Mouse (Mus musculus) heart, embryonic 15.5 days (tissue): ENCODE data around the gene Apom. TPM values are rescaled to one million over a fixed set of nuclear protein-coding genes. Genes with fewer than 3 reads are reported as not detected.

Source experiments
- ATAC-seq: fragments of 200-750 bp; cut with Nextera tagmentation; replicated peaks from 2 replicates; pipeline ENCODE4 v1.8.0; 2017; ENCODE audit warnings: low read depth, moderate TSS enrichment; ENCODE audit not compliant: insufficient number of reproducible peaks, insufficient read depth, low FRiP score
- H3K27ac ChIP-seq: fragments of 300-500 bp; sonication (generic); 2 replicates; pipeline ENCODE4 v1.5.1; 2015; ENCODE audit warnings: mild to moderate bottlenecking, inconsistent platforms
- H3K27me3 ChIP-seq: fragments of 300-500 bp; sonication (generic); 2 replicates; pipeline ENCODE4 v1.6.1; 2015; ENCODE audit warnings: inconsistent platforms
- H3K36me3 ChIP-seq: fragments of 300-500 bp; sonication (generic); 2 replicates; pipeline ENCODE4 v1.6.1; 2015; ENCODE audit warnings: mild to moderate bottlenecking, inconsistent platforms
- H3K4me1 ChIP-seq: fragments of 300-500 bp; sonication (generic); replicated peaks from 2 replicates; pipeline ENCODE4 v1.6.1; 2015; ENCODE audit warnings: inconsistent platforms
- H3K4me2 ChIP-seq: fragments of 300-500 bp; sonication (generic); 2 replicates; pipeline ENCODE4 v1.6.1; 2015; ENCODE audit warnings: inconsistent platforms, mild to moderate bottlenecking, moderate library complexity
- H3K4me3 ChIP-seq: fragments of 300-500 bp; sonication (generic); 2 replicates; pipeline ENCODE4 v1.5.1; 2015; ENCODE audit warnings: mild to moderate bottlenecking, inconsistent platforms
- H3K9ac ChIP-seq: fragments of 300-500 bp; sonication (generic); 2 replicates; pipeline ENCODE4 v1.6.1; 2015; ENCODE audit warnings: mild to moderate bottlenecking, inconsistent platforms
- H3K9me3 ChIP-seq: fragments of 300-500 bp; sonication (generic); replicated peaks from 2 replicates; pipeline ENCODE4 v1.6.1; 2016; ENCODE audit warnings: inconsistent platforms
- WGBS: fragments of 180-500 bp; shearing (Covaris S2); methylation state at CpG from one replicate; pipeline ENCODE4 v1.1.7; 2015; ENCODE audit warnings: mixed read lengths; 5-methylcytosine and 5-hydroxymethylcytosine counted together
- polyA plus RNA-seq: library from polyadenylated mRNA; unstranded; fragments of >200 nt; fragmentation: Nextera tagmentation; extraction: Ambion mirVana; gene quantifications from 2 replicates; pipeline ENCODE4 v1.2.1, GENCODE M21; 2015

Apom gene
- polyA plus RNA-seq, 1 experiment from 2014 or later: 0.57 TPM

DNA sequence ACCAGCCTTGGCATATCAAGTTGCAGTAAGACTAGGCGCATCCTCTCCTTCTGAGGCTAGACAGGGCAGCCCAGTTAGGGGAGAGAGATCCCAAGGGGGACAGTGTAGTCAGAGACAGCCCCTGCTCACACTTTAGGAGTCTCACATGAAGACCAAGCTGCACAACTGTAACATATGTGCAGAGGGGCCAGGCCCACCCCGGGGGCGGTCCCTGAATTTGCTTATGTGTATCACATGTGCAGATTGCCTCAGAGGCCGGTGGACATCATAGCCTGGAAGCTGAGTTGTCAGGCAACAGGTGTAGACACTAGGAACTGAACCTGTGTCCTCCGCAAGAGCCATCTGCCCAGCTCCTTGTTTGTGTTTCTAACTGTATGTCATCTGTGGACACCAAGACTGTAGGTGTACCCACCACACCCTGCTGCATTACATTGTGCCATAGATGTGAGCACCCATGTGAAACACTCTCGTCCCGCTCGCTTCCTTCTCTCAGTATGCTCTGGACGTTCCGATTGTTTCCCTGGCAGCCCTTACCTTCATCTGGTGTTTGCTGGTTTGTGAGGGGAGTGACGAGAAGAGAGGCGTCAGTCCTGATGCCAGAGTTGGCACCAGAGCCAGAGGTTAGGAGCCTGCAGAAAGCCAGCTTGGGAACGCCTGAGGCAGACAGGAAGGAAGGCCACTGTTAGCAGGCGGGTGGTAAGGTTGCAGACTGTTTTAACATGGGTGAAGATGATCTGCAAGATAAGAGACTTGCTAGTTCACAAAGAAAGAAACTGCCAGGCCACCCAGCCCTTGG, 39.2 kb downstream of the Apom start:
- Histone ChIP-seq H3K27ac (no peak overlapping the region), H3K4me2 (no peak overlapping the region), H3K27me3 (no peaks in the 10 kb centered on the region), H3K36me3 (peaks cover 53% of the 10 kb centered on the region), H3K4me1 (peaks cover 11% of the 10 kb centered on the region), H3K9me3 (no peaks in the 10 kb centered on the region), H3K4me3 (no peak overlapping the region), H3K9ac (no peak overlapping the region)
- 86% methylated on average over 14 of the region's 14 CpGs for WGBS
- ATAC-seq: no peak

DNA sequence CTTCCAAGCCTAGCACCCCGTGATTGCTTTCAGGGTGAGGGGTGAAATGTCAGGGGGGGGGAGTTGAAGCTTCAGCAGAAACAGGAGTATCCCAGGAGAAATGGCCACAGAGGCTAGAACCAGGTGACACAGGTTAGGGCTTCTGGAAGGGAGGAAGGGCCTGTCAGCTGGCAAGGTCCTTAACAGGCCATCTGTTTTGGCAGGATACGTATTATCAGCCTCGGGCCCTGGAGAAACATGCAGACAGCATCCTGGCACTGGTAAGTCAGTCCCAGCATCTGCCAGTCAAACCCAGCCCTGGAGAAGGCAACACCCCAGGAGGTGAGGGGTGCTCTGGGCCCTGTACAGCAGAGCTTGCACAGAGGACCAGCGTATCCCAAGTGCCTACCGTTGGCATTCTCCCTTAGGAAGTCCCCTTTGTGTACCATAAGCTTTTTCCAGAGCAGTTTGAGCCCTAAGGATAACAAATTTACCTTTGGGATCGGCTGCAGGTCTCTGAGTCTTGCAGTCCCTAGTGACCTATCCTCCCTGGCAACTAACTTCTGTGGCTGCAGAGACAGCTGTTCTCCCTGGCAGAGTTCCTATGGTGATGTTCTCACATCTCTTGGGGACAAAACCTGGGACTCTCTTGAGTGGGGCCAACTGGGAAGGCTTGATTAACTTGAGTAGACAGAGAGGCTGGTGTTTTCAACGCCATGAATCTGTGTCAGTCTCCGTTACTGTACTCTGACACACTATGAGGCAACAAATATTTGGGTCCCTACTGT, 41.5 kb downstream of the Apom start:
- Histone ChIP-seq H3K4me1 (peaks cover 11% of the 10 kb centered on the region), H3K9me3 (no peaks in the 10 kb centered on the region), H3K27me3 (no peaks in the 10 kb centered on the region), H3K9ac (peak overlapping the region; percentile 82), H3K36me3 (peaks cover 35% of the 10 kb centered on the region), H3K4me3 (peak overlapping the region; percentile 59), H3K27ac (peak overlapping the region; percentile 95), H3K4me2 (peak overlapping the region; percentile 74)
- ATAC-seq: no peak
- WGBS: 55% methylated on average over 8 of the region's 8 CpGs

DNA sequence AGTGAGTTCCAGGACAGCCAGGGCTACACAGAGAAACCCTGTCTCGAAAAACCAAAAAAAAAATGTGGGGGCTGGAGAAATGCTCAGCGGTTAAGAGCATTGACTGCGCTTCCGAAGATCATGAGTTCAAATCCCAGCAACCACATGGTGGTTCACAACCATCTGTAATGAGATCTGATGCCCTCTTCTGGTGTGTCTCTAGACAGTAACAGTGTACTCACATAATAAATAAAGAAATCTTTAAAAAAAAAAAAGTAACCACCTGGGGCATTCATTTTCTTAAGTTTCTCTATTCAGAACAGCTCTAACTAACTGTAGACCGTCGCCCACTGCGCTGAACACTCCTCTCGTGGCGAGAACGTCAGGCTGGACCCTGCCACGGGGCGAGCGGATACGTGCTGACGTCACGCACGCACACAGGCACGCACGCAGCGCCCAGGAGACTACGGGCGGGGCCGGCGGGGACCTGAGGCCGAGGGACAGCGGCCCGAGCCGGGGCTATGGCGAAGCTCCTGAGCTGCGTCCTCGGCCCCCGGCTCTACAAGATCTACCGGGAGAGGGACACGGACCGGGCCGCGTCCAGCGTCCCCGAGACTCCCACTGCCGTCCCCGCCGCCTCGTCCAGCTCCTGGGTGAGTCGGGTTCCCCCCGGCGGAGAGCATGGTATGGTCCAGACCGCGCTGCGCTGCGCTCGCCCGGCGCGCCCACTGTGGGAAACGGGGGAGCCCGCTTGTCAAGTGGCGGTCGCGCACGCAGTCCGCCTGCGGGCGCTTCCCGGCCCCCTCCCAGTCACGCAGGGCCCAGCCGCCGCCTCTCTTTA, 42.8 kb downstream of the Apom start, which contains the start of gene Abhd16a:
Gene Abhd16a, plus strand, starts transcription at position 439 of the 820 bp plus-strand sequence.
- peaks cover 11% of the 10 kb centered on the region for H3K4me1 ChIP-seq
- no peaks in the 10 kb centered on the region for H3K27me3 ChIP-seq
- ATAC-seq: peak; percentile 97
- WGBS: 3% methylated on average over 67 of the region's 67 CpGs
- H3K27ac ChIP-seq: peak within 1 kb of the TSS; percentile 95
- H3K9me3 ChIP-seq: no peaks in the 10 kb centered on the region
- H3K4me3 ChIP-seq: peak within 1 kb of the TSS; percentile 59
- H3K9ac ChIP-seq: peak within 1 kb of the TSS; percentile 82
- H3K4me2 ChIP-seq: peak within 1 kb of the TSS; percentile 74
- peaks cover 22% of the 10 kb centered on the region for H3K36me3 ChIP-seq

DNA sequence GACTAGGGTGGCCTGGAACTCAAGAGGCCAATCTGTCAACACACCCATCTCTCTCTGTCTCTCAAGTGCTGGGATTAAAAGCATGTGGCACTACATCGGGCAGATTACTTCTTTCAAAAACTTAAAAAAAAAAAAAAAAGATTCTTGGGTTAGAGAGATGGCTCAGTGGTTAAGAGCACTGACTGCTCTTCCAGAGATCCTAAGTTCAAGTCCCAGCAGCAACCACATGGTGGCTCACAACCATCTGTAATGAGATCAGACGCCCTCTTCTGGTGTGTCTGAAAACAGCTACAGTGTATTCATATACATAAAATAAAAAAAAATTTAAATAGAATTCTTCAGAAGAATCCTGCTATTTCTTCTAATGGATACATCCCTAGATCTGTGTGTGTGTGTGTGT, 43.7 kb downstream of the Apom start:
- H3K4me2 ChIP-seq: no peak overlapping the region
- ATAC-seq: no peak
- H3K27me3 ChIP-seq: no peaks in the 10 kb centered on the region
- peaks cover 11% of the 10 kb centered on the region for H3K4me1 ChIP-seq
- no peak overlapping the region for H3K27ac ChIP-seq
- WGBS: 29% methylated on average over 2 of the region's 2 CpGs
- no peak overlapping the region for H3K9ac ChIP-seq
- H3K4me3 ChIP-seq: no peak overlapping the region
- H3K9me3 ChIP-seq: no peaks in the 10 kb centered on the region
- peaks cover 15% of the 10 kb centered on the region for H3K36me3 ChIP-seq

DNA sequence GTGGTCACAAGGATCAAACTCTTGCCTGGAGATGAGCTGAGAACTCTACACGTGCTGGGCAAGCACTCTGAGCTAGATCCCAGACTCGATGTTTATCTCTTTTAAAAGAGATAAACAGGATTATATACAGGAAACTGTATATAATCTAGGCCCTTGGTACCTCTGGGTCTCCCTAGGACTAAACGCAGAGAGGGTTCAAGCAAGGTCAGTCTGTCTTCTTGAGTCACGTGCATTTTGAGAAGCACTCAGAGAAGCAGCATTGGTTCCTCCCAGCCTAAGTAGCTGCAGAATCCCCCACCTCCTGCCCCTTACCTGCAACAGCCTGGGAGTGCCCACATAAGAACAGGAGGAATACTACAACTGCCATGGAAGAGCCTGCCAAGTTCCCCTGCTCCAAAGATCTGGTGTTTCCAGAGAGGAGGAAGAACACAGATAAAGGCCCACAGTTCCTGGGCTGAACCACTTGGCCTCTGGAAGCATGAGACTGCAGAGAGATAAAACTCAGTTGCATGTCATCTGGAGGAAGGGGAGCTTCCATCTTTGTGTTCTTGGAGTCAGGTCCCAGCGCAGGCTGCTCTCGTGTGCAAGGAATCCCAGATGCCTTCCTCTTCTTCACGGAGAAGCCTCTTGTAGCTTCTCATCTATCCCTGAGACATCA, 46.5 kb downstream of the Apom start, which contains the start of gene Ly6g6f:
Gene Ly6g6f, minus strand, starts transcription at position 403 of the 658 bp plus-strand sequence.
- Histone ChIP-seq H3K9me3 (no peaks in the 10 kb centered on the region), H3K27ac (no peak within 1 kb of the TSS), H3K4me2 (no peak within 1 kb of the TSS), H3K9ac (no peak within 1 kb of the TSS), H3K4me1 (peaks cover 6% of the 10 kb centered on the region), H3K4me3 (no peak within 1 kb of the TSS), H3K36me3 (no peaks in the 10 kb centered on the region), H3K27me3 (0 out of 2 replicates have a peak, but pooled peaks cover 4% of the 10 kb centered on the region)
- WGBS: 50% methylated on average over 7 of the region's 7 CpGs
- ATAC-seq: no peak

DNA sequence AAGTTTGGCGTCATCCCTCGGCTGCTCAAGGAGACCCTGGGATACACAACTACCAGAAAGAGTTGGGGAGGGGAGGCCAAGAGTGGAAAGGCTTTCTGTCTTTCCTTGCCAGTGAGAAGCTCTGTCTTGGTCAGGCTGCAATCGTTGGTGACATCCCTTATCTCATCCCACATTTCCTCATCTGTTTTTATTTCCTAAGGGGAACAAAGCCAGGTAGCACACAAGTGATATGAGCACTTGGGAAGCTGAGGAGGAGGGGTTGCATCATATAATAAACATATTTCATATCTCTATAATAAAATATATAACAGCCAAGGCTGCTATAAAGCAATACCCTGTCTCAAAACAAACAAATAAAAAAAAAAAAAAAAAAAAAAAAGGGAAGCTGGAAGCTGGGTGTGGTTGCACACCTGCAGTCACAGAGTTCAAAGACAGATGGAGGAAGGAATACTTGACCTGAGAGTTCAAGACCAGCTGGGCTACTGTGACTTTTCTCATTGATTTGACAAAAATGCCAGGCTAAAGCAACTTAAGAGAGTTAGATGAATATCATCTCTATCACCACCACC, 47.8 kb downstream of the Apom start:
- Histone ChIP-seq H3K27me3 (0 out of 2 replicates have a peak, but pooled peaks cover 4% of the 10 kb centered on the region), H3K4me3 (no peak overlapping the region), H3K9ac (no peak overlapping the region), H3K4me1 (peaks cover 10% of the 10 kb centered on the region), H3K9me3 (no peaks in the 10 kb centered on the region), H3K4me2 (no peak overlapping the region), H3K36me3 (no peaks in the 10 kb centered on the region), H3K27ac (no peak overlapping the region)
- 55% methylated on average over 3 of the region's 3 CpGs for WGBS
- ATAC-seq: no peak

DNA sequence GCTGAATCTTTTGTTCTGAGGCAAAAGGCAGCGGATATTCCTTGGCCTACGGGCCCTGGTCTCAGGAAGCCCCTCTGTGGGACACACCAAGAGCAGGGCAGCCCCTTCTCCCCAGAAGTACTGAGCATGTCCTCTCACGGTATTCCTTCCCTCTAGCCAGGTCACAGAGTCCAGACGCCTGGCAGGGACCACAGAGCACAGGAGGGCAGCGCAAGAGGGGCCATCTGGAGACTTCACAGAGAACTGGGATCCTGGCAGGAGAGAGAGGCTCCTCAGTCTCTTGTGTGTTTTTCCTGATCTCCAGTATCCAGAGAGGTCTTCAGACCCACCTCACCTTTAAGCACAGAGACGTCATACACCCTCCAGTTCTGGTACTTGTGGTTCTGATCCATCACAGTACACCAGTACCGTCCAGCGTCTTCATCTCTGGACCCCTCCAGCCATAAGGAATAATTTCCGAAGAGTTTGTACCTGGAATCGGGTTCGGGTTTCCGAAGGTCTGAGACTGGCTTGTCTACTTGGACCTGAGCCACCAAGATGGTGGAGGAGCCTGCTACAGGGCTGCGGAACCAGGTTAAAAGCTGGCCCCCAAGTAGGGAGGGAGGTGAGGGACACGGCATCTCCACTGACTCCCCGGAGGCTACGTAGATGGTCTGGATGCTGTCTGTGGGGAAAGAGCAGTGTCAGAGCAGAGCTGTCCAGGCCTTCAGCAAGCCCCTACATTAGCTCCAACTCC, 48.8 kb downstream of the Apom start:
- no peak for ATAC-seq
- Histone ChIP-seq H3K9ac (no peak overlapping the region), H3K4me1 (peaks cover 12% of the 10 kb centered on the region)

DNA sequence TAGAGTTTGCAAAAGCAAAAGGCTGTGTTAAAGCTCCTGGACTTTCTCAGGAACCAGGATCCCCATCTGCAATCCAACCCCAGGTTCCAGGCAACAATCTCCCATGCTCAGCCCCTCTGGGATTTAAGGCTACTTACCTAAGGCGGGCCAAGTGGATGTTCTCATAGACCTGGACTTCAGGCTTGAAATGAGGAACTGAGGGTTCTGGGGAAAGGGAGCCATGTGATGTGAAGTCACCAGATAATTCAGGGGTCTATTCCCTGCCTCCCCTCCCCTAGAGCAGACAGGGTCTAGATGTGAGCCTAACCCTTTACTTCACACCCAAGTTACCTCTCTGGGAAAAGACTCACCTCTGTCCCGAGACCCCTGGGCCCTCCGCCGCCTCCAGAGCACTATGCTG, 51.1 kb downstream of the Apom start:
- Histone ChIP-seq H3K4me2 (no peak overlapping the region), H3K9me3 (no peaks in the 10 kb centered on the region), H3K27me3 (0 out of 2 replicates have a peak, but pooled peaks cover 4% of the 10 kb centered on the region), H3K4me1 (peaks cover 26% of the 10 kb centered on the region), H3K27ac (no peak overlapping the region), H3K36me3 (no peaks in the 10 kb centered on the region), H3K9ac (no peak overlapping the region), H3K4me3 (no peak overlapping the region)
- WGBS: 82% methylated on average over 4 of the region's 4 CpGs
- ATAC-seq: no peak

More for the DNA sequence above, 48.8 kb downstream of the Apom start:
- Histone ChIP-seq H3K4me3 (no peak overlapping the region), H3K27me3 (0 out of 2 replicates have a peak, but pooled peaks cover 4% of the 10 kb centered on the region), H3K9me3 (no peaks in the 10 kb centered on the region), H3K4me2 (no peak overlapping the region), H3K36me3 (no peaks in the 10 kb centered on the region), H3K27ac (no peak overlapping the region)
- WGBS: 76% methylated on average over 16 of the region's 16 CpGs

DNA sequence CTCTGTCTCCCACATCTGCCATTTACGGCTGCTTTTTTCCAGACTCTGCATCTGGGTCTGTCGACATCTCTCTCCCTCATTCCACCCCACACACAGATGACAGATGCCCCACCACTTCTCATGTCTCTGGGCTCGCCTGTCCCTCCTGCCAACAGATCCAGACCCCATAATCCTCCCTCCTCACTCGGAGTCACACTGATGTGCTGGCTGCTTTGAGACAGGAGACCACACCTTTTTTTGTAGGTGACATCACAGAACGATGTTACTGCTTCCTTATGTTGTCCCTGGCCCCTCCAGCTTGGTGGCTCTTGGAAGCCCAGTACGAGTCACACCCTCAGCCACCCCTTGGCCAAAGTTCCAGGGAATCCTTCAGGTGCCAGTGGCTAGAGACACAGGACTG, 51.6 kb downstream of the Apom start:
- H3K9me3 ChIP-seq: no peaks in the 10 kb centered on the region
- H3K4me1 ChIP-seq: peaks cover 26% of the 10 kb centered on the region
- 0 out of 2 replicates have a peak overlapping the region, but pooled peaks have one; percentile 8 for H3K27ac ChIP-seq
- 0 out of 2 replicates have a peak, but pooled peaks cover 4% of the 10 kb centered on the region for H3K27me3 ChIP-seq
- 35% methylated on average over 6 of the region's 6 CpGs for WGBS
- H3K4me3 ChIP-seq: no peak overlapping the region
- ATAC-seq: no peak
- no peaks in the 10 kb centered on the region for H3K36me3 ChIP-seq
- no peak overlapping the region for H3K9ac ChIP-seq
- peak overlapping the region; percentile 52 for H3K4me2 ChIP-seq

DNA sequence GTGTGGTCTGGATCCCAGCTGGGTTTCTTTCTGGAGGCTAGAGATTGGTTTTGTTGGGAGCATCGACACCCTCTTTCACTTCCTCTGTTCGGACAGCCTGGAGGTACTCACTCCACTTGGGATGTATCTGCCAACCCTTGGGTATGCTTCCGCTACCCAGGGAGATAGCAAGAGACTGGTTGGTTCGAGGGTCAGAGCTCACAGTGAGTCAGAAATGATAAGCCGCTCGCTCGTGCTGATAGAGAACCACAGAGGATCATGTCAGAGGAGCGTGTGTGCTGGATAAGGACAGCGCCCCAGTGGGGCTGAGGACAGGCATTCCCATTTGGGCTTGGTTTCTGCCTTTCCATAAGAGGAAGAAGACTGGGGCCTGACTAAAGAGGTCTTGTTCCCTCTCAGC, 52.1 kb downstream of the Apom start:
- no peak overlapping the region for H3K4me3 ChIP-seq
- no peaks in the 10 kb centered on the region for H3K9me3 ChIP-seq
- ATAC-seq: no peak; the same call in 1 of the 2 replicates
- WGBS: 17% methylated on average over 9 of the region's 9 CpGs
- 0 out of 2 replicates have a peak overlapping the region, but pooled peaks have one; percentile 8 for H3K27ac ChIP-seq
- no peaks in the 10 kb centered on the region for H3K36me3 ChIP-seq
- peaks cover 26% of the 10 kb centered on the region for H3K4me1 ChIP-seq
- peak overlapping the region; percentile 52 for H3K4me2 ChIP-seq
- H3K9ac ChIP-seq: no peak overlapping the region
- 0 out of 2 replicates have a peak, but pooled peaks cover 4% of the 10 kb centered on the region for H3K27me3 ChIP-seq
